Mouse (Mus musculus): ENCODE results near the gene Ovca2. TPM values are rescaled to one million over a fixed set of nuclear protein-coding genes. Genes with fewer than 3 reads are reported as not detected.

Ovca2 gene
- polyA plus RNA-seq, 1 experiment = 28.9 TPM

DNA sequence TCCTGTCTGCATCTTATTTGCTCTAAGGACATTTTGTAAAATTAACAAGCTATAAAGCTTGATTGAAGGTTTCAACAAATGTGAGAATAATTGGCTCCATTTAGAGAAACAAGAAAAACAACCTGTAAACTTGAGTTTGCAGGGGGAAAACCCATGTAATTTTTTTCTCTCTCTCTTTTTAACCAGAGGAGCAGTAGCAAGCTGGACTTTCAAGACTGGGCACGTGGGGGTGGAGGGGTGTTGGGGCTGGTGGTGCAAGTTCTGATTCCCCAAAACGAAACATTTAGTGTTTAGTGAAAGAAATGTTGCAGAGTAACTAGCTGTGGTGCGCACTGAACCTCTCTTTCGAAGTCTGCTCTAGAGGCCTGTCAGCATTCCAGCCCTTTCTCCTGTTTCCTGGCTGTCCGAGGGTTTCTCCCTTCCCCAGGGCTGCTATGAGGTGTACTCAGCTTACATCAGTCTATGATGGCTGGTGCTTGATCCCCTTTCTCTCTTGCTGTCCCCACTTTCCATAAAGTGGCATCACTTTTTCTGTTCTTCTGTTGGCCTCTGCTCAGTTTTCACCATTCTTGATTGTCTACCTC is 44.1 kb downstream of the Ovca2 start:
- H3K27ac ChIP-seq (ENCODE audit: insufficient read depth, low read length) = no peak overlapping the region
- H3K4me1 ChIP-seq (ENCODE audit: control insufficient read depth, insufficient read depth, low read length) = peaks cover 14% of the 10 kb centered on the region
- H3K4me3 ChIP-seq (ENCODE audit: insufficient read depth, low read length) = no peak overlapping the region
- no peak for TF ChIP-seq POLR2A (IDR thresholded peaks at IDR 0.05; ENCODE audit: low read depth, low read length)
- TF ChIP-seq CTCF (IDR thresholded peaks at IDR 0.05; ENCODE audit: borderline replicate concordance, insufficient read depth, low read length) = no peak

DNA sequence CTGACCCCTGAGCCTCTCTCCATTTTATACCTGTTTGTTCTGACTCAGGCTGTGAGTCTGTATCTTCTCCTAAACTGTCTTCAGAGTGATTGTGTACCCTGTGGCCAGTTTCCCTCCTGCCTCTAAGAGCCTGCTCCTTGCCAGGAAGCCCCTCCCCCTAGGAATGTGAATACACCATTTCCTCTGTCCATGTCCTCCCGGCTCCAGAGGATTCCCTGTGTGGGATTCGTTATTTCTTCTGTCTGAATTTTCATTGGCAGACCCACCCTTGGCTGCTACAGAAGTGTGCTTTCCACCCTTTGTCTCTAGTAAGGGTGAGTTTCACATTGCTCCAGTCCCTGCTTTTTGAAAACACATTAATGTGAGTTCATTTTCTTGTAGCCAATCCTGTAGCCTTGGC is 44.7 kb downstream of the Ovca2 start:
- peaks cover 9% of the 10 kb centered on the region for H3K4me1 ChIP-seq (ENCODE audit: control insufficient read depth, insufficient read depth, low read length)
- no peak overlapping the region for H3K4me3 ChIP-seq (ENCODE audit: insufficient read depth, low read length)
- H3K27ac ChIP-seq (ENCODE audit: insufficient read depth, low read length) = no peak overlapping the region
- no peak for TF ChIP-seq CTCF (IDR thresholded peaks at IDR 0.05; ENCODE audit: borderline replicate concordance, insufficient read depth, low read length)
- TF ChIP-seq POLR2A (IDR thresholded peaks at IDR 0.05; ENCODE audit: low read depth, low read length) = no peak

DNA sequence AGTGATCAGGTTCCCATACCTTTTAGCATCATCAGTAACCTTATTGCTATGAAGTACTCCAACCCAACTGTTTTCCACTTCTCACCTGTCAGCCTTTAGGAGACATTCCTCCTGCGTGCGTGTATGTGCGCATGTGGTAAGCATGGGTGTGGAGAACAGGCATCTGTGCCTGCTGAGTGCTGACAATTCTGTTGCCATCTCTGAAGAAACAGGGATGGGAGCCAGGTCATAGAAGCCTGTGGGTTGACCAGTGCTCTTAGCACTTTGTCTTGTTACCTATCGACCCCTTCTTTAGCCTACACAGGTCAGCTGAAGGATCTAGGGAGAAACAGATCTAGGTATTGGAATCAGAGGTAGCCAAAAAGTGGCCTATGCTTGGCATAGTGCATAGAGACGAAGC is 45.2 kb downstream of the Ovca2 start:
- no peak overlapping the region for H3K4me3 ChIP-seq (ENCODE audit: insufficient read depth, low read length)
- no peak overlapping the region for H3K27ac ChIP-seq (ENCODE audit: insufficient read depth, low read length)
- TF ChIP-seq POLR2A (IDR thresholded peaks at IDR 0.05; ENCODE audit: low read depth, low read length) = no peak
- no peak for TF ChIP-seq CTCF (IDR thresholded peaks at IDR 0.05; ENCODE audit: borderline replicate concordance, insufficient read depth, low read length)
- H3K4me1 ChIP-seq (ENCODE audit: control insufficient read depth, insufficient read depth, low read length) = peaks cover 7% of the 10 kb centered on the region; the same call in 1 of the 2 replicates

- TF ChIP-seq POLR2A (IDR thresholded peaks at IDR 0.05; ENCODE audit: low read depth, low read length) (no peak), CTCF (IDR thresholded peaks at IDR 0.05; ENCODE audit: borderline replicate concordance, insufficient read depth, low read length) (no peak)
- Histone ChIP-seq H3K4me3 (ENCODE audit: insufficient read depth, low read length) (no peak overlapping the region), H3K27ac (ENCODE audit: insufficient read depth, low read length) (no peak overlapping the region), H3K4me1 (ENCODE audit: control insufficient read depth, insufficient read depth, low read length) (peaks cover 4% of the 10 kb centered on the region; the same call in 1 of the 2 replicates)
These were observed 46.4 kb downstream of the Ovca2 start for GRCm38 (mm10) chr11:75132278-75132677.

DNA sequence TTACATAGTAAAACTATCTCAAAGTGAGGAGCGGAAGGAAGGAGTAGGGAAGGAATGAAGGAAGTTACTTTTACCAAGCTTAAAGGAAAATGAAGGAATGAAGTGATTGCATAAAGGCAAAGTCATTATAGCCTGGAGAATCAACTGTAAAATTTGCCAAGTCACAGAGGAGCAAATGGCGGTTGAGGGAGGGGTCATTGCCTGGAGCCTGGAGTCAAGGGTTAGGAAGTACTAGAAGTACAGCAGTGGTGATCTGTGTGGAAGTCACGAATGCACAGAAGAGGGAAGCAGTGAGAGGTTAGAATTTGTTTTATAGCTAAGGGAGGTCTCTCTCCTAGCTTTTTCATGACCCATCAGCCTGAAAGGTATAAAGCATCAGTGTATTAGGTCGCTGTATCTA is 47.3 kb downstream of the Ovca2 start:
- Histone ChIP-seq H3K27ac (ENCODE audit: insufficient read depth, low read length) (no peak overlapping the region), H3K4me1 (ENCODE audit: control insufficient read depth, insufficient read depth, low read length) (no peaks in the 10 kb centered on the region), H3K4me3 (ENCODE audit: insufficient read depth, low read length) (no peak overlapping the region)
- TF ChIP-seq POLR2A (IDR thresholded peaks at IDR 0.05; ENCODE audit: low read depth, low read length) = no peak
- TF ChIP-seq CTCF (IDR thresholded peaks at IDR 0.05; ENCODE audit: borderline replicate concordance, insufficient read depth, low read length) = no peak

DNA sequence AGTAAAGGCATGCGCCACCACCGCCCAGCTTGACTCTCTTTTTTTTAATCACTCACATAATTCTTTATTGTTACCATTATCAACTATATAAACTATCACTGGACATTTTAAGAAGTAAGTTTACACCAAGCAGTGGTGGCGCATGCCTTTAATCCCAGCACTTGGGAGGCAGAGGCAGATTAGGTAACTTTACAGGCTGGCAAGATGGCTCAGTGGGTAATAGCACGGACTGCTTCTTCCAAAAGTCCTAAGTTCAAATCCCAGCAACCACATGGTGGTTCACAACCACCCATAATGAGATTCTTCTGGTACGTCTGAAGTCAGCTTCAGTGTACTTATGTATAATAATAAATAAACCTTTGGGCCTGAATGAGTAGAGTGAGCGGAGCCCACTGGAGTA is 49.2 kb downstream of the Ovca2 start:
- Histone ChIP-seq H3K4me1 (ENCODE audit: control insufficient read depth, insufficient read depth, low read length) (no peaks in the 10 kb centered on the region; the same call in 1 of the 2 replicates), H3K27ac (ENCODE audit: insufficient read depth, low read length) (no peak overlapping the region), H3K4me3 (ENCODE audit: insufficient read depth, low read length) (no peak overlapping the region)
- TF ChIP-seq POLR2A (IDR thresholded peaks at IDR 0.05; ENCODE audit: low read depth, low read length) (no peak), CTCF (IDR thresholded peaks at IDR 0.05; ENCODE audit: borderline replicate concordance, insufficient read depth, low read length) (no peak)

- TF ChIP-seq POLR2A (IDR thresholded peaks at IDR 0.05; ENCODE audit: low read depth, low read length) = no peak
- no peak for TF ChIP-seq CTCF (IDR thresholded peaks at IDR 0.05; ENCODE audit: borderline replicate concordance, insufficient read depth, low read length)
These were observed 52.3 kb downstream of the Ovca2 start for GRCm38 (mm10) chr11:75126384-75126783.

More at GRCm38 (mm10) chr11:75126384-75126783, 52.3 kb downstream of the Ovca2 start:
- Histone ChIP-seq H3K4me3 (ENCODE audit: insufficient read depth, low read length) (no peak overlapping the region), H3K4me1 (ENCODE audit: control insufficient read depth, insufficient read depth, low read length) (no peaks in the 10 kb centered on the region; the same call in 1 of the 2 replicates), H3K27ac (ENCODE audit: insufficient read depth, low read length) (no peak overlapping the region)

Other genes starting within 250 kb of the Ovca2 start
- 20.7 and 29.3 TPM in 2 replicates for gene Hic1, start 9.3 kb downstream of the Ovca2 start, polyA plus RNA-seq (2011; ENCODE audit: insufficient read length, low read depth, missing spikeins)
- 15.7 and 18.7 TPM in 2 replicates for gene Dph1, start 12.4 kb upstream of the Ovca2 start, polyA plus RNA-seq (2011; ENCODE audit: insufficient read length, low read depth, missing spikeins)
- gene Rtn4rl1, start 14.9 kb upstream of the Ovca2 start, polyA plus RNA-seq (2011; ENCODE audit: insufficient read length, low read depth, missing spikeins) = 2.1 and 2.7 TPM in 2 replicates
- 98.3 and 104 TPM in 2 replicates for gene Rpa1, start 169.5 kb upstream of the Ovca2 start, polyA plus RNA-seq (2011; ENCODE audit: insufficient read length, low read depth, missing spikeins)
- gene Smyd4, start 169.6 kb upstream of the Ovca2 start, polyA plus RNA-seq (2011; ENCODE audit: insufficient read length, low read depth, missing spikeins) = 6.5 and 7.3 TPM in 2 replicates
- gene Serpinf1, start 243.9 kb upstream of the Ovca2 start, polyA plus RNA-seq (2011; ENCODE audit: insufficient read length, low read depth, missing spikeins) = 1,069 and 1,358 TPM in 2 replicates

Measured in embryonic fibroblast, embryonic 13.5 days (primary cell).